Mouse (Mus musculus): ENCODE data around the gene Bhlhe23.

DNA sequence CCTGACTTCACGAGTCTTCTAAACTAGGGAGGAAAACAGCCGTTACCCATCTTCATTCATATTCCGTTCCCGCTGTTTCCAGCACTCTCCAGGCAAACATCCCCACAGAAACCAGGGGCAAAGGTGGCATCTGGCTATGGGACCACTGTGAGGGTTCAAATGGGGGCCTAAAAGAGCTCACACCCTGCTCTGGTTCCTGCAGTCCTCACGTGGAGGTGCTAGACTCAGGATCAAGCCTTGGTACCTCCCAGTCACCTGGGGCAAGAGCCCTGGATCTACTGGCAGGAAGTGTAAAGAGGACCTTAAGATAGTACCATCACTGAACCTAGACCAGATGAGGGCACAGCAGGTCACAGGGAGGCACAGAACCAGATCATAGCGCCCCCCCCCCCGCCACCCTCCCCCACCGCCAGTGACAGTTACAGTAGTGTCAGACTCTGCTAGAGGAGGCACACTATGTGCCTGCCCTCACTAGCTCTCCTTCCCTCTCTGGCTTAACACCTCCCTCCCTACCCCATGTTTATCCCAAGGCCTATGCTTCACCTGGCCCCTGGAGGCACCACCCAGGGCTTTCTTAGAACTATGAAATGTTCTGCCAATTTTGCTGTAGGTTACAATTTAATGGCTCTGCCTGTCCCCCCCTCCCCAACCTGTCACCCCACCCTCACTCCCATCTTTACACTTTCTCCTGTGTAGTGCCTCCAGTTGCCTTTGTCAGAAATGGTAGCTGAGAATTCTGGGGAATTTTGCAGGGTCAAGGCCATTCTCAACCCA lies 50.7 kb downstream of the Bhlhe23 start:
- no peak for TF ChIP-seq NRF1 (IDR thresholded peaks at IDR 0.05; ENCODE audit: low read depth, low read length)
- TF ChIP-seq ZC3H11A (IDR thresholded peaks at IDR 0.05; ENCODE audit: low read depth, low read length): no peak
- TF ChIP-seq SMC3 (IDR thresholded peaks at IDR 0.05; ENCODE audit: low read depth, low read length): no peak
- no peak for TF ChIP-seq ZNF384 (IDR thresholded peaks at IDR 0.05; ENCODE audit: low read depth, low read length)
- TF ChIP-seq JUN (IDR thresholded peaks at IDR 0.05; ENCODE audit: insufficient read depth, low read depth, low read length): no peak

Data from CH12.LX (cell line).